8 mouse cellular contexts compared by ENCODE assay signal in genomic region chr9:65828016-65828403, GRCm38 (mm10). TPM values are rescaled to one million over a fixed set of nuclear protein-coding genes. Genes with fewer than 3 reads are reported as not detected.
A peak's percentile ranks its signal among the peaks of the same experiment; 100 is the strongest.
DNase-seq lines count a peak whose midpoint lies in the region; ATAC-seq and TF ChIP-seq lines count a peak whose summit lies in the region.

No protein-coding gene starts in this region.

- H3K27ac ChIP-seq in heart, adult 2 months, result peak overlapping the region; percentile 88
- peak overlapping the region; percentile 27; the same call in 1 of the 2 replicates for H3K27ac ChIP-seq in forebrain, embryonic 14.5 days (ENCODE audit: low read depth, low read length)
- peak overlapping the region; percentile 95 for H3K27ac ChIP-seq in liver, embryonic 13.5 days

- no peak for ATAC-seq in forebrain, embryonic 14.5 days
- ATAC-seq in liver, embryonic 13.5 days (ENCODE audit: low read depth), result no peak

- no peaks in the 10 kb centered on the region for H3K27me3 ChIP-seq in heart, adult 2 months (ENCODE audit: control insufficient read depth, insufficient read depth, low read length)
- no peaks in the 10 kb centered on the region for H3K27me3 ChIP-seq in C2C12 (ENCODE audit: control insufficient read depth, insufficient read depth, insufficient read length)
- no peaks in the 10 kb centered on the region for H3K27me3 ChIP-seq in forebrain, embryonic 14.5 days (replicated peaks; ENCODE audit: control insufficient read depth, insufficient read depth, low read length)
- H3K27me3 ChIP-seq in liver, embryonic 13.5 days, result no peaks in the 10 kb centered on the region

- peak in 1 of 2 experiments; percentile 27 for DNase-seq in heart, adult 2 months
- DNase-seq in heart, adult 9 months (ENCODE audit: low spot score in 2 of 2), result no peak
- peak; percentile 17 for DNase-seq in forebrain, embryonic 14.5 days (ENCODE audit: low spot score)
- DNase-seq in liver, embryonic 13.5 days, result no peak
- no peak for DNase-seq in adipocyte (ENCODE audit: low spot score)
- DNase-seq in left cerebral cortex, adult 18-20 months (ENCODE audit: low spot score in 2 of 2), result no peak
- DNase-seq in retina, postnatal 1 day, result no peak

- peak overlapping the region; percentile 66 for H3K4me3 ChIP-seq in heart, adult 2 months
- H3K4me3 ChIP-seq in C2C12 (ENCODE audit: insufficient read depth, poor library complexity, severe bottlenecking), result peak overlapping the region; percentile 74
- H3K4me3 ChIP-seq in forebrain, embryonic 14.5 days (ENCODE audit: low read depth, low read length), result peak overlapping the region; percentile 84
- peak overlapping the region; percentile 89 for H3K4me3 ChIP-seq in liver, embryonic 13.5 days (replicated peaks)

- peak overlapping the region; percentile 72 for H3K4me2 ChIP-seq in forebrain, embryonic 14.5 days (ENCODE audit: low read length)
- peak overlapping the region; percentile 90 for H3K4me2 ChIP-seq in liver, embryonic 13.5 days

- no peaks in the 10 kb centered on the region for H3K79me2 ChIP-seq in heart, adult 2 months (replicated peaks; ENCODE audit: control insufficient read depth, insufficient read depth, low read length)
- H3K79me2 ChIP-seq in C2C12 (ENCODE audit: control insufficient read depth, insufficient read depth), result peaks cover 45% of the 10 kb centered on the region

- H3K9ac ChIP-seq in heart, adult 2 months (ENCODE audit: low read depth, low read length), result peak overlapping the region; percentile 81
- H3K9ac ChIP-seq in forebrain, embryonic 14.5 days (ENCODE audit: low read length), result peak overlapping the region; percentile 45; the same call in 1 of the 2 replicates
- peak overlapping the region; percentile 93 for H3K9ac ChIP-seq in liver, embryonic 13.5 days

- peaks cover 17% of the 10 kb centered on the region for H3K4me1 ChIP-seq in heart, adult 2 months (ENCODE audit: control insufficient read depth, insufficient read depth, low read length)
- H3K4me1 ChIP-seq in forebrain, embryonic 14.5 days (ENCODE audit: control insufficient read depth, insufficient read depth, low read length), result peaks cover 43% of the 10 kb centered on the region
- peaks cover 76% of the 10 kb centered on the region for H3K4me1 ChIP-seq in liver, embryonic 13.5 days (replicated peaks)

- peaks cover 36% of the 10 kb centered on the region for H3K79me3 ChIP-seq in C2C12 (ENCODE audit: low read depth)

- peak overlapping the region; percentile 4 for H3ac ChIP-seq in C2C12 (ENCODE audit: control insufficient read depth, insufficient read length, low read depth)

- TF ChIP-seq POLR2A in heart, adult 2 months (IDR thresholded peaks at IDR 0.05; ENCODE audit: insufficient read depth, low read depth, low read length), result no peak

- 3% methylated on average over 13 of the region's 13 CpGs for WGBS in heart, adult 2 months
- WGBS in forebrain, embryonic 14.5 days, result 3% methylated on average over 13 of the region's 13 CpGs
- 2% methylated on average over 13 of the region's 13 CpGs for WGBS in liver, embryonic 13.5 days (ENCODE audit: insufficient replicate concordance)

- no peak for TF ChIP-seq EP300 in heart, adult 2 months (IDR thresholded peaks at IDR 0.05; ENCODE audit: insufficient read depth, low read depth, low read length)

- no peak for TF ChIP-seq CTCF in heart, adult 2 months (IDR thresholded peaks at IDR 0.05)
- no peak for TF ChIP-seq CTCF in C2C12 (IDR thresholded peaks at IDR 0.05; ENCODE audit: control insufficient read depth, insufficient read depth, insufficient read length)

- H3K36me3 ChIP-seq in heart, adult 2 months (ENCODE audit: control insufficient read depth, insufficient read depth, low read length), result peaks cover 20% of the 10 kb centered on the region
- H3K36me3 ChIP-seq in C2C12 (ENCODE audit: control insufficient read depth, insufficient read depth), result peaks cover 13% of the 10 kb centered on the region
- H3K36me3 ChIP-seq in forebrain, embryonic 14.5 days (ENCODE audit: control insufficient read depth, insufficient read depth, low read length), result no peaks in the 10 kb centered on the region
- no peaks in the 10 kb centered on the region for H3K36me3 ChIP-seq in liver, embryonic 13.5 days

- no peaks in the 10 kb centered on the region for H3K9me3 ChIP-seq in forebrain, embryonic 14.5 days (replicated peaks; ENCODE audit: control insufficient read depth, low read length)
- no peaks in the 10 kb centered on the region for H3K9me3 ChIP-seq in liver, embryonic 13.5 days (replicated peaks)

- intact Hi-C loops in heart, adult 2 months (cut with DNase I), result loop anchor here (2.0 kb wide), 2 partner anchors 161 to 221 kb away; no protein-coding TSS in a partner anchor

TF ChIP-seq in C2C12, 6 proteins besides CTCF, POLR2A, EP300 and RAD21:
- TF ChIP-seq MAX (IDR thresholded peaks at IDR 0.05) (no peak), FOSL1 (IDR thresholded peaks at IDR 0.05; ENCODE audit: insufficient read depth, low read length, poor library complexity, severe bottlenecking) (no peak), MYOD1 (IDR thresholded peaks at IDR 0.05; ENCODE audit: control insufficient read depth, insufficient read length, low read depth) (no peak), CEBPB (IDR thresholded peaks at IDR 0.05; ENCODE audit: low read depth) (no peak), MYOG (IDR thresholded peaks at IDR 0.05; ENCODE audit: control insufficient read depth, extremely low read depth, insufficient read length) (no peak), USF1 (IDR thresholded peaks at IDR 0.05; ENCODE audit: low read depth) (no peak)

RNA-seq across cellular contexts. Expression of gene Zfp609, which starts 0.6 kb away (rescaled TPM):
- total RNA-seq in heart, adult 2 months (2021), result 10 to 100 TPM; 23.7 to 25.5 TPM
- polyA plus RNA-seq in heart, adult 2 months (2012; rRNA removed), result 8.7 and 8.9 TPM in 2 replicates
- polyA plus RNA-seq in C2C12 (2012; fragmentation: generic; extraction: Trizol), result 8.4 TPM
- polyA plus RNA-seq in forebrain, embryonic 14.5 days (2014; fragmentation: Nextera tagmentation; extraction: Ambion mirVana), result 7.4 and 8.8 TPM in 2 replicates
- 1.7 and 1.8 TPM in 2 replicates for polyA plus RNA-seq in liver, embryonic 13.5 days (2015; fragmentation: Nextera tagmentation; extraction: Ambion mirVana)
- 10 to 100 TPM; 50.7 to 53.7 TPM for total RNA-seq in left cerebral cortex, adult 18-20 months (2021)

Comparison
In these comparisons a context has a peak if more than half of its experiments do, and no peak if none do; other contexts are left out.
1. H3K27ac ChIP-seq: peak in every context shown above with its lines; median percentile 95 in liver, embryonic 13.5 days; 88 in heart, adult 2 months; 27 in forebrain, embryonic 14.5 days.